Mouse (Mus musculus) bone marrow macrophage, adult 2 months (primary cell): ENCODE data around the gene Casp3.

Experiments
- CTCF ChIP-seq: IDR thresholded peaks from 2 replicates; pipeline ENCODE4 v1.5.1; 2012; ENCODE audit warnings: low read depth, mild to moderate bottlenecking, low read length, moderate library complexity
- POLR2A ChIP-seq: IDR thresholded peaks from 2 replicates; pipeline ENCODE4 v1.6.1; 2012; ENCODE audit warnings: mild to moderate bottlenecking, low read depth, low read length, borderline replicate concordance

DNA sequence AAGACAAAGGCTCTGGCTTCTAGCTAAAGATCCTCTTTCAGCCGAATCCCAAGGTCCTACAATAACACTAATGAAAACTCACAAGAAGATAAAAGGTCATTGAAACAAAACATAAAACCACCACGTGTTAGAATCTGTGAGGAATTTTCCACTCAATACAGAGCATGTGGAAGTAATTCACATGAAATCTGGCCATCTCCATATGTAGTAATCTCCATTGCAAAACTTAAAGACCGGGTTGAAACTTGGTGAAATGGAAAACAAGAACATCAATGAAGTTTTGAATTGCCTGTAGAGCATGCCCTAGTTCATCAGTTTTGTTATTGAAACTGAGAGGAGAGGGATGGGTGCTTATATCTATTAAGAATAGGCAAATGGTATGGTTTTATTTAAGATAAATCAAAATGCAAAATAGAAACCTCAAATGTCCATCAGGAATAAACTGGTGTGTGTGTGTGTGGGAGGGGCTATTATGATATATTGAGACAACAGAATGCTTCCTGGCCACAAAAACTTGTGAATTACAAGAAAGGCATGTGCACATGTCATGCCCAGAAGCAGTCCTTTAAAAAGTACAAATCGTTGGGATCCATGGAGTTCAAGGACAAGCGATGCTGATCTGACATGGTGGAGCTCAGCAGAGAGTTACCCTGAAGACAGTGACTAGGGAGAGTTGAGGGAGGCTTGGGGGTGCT, 63.7 kb downstream of the Casp3 start:
- TF ChIP-seq CTCF (no peak), POLR2A (no peak)
